Mouse (Mus musculus): ENCODE measurements around the gene Lrrc71. TPM values are rescaled to one million over a fixed set of nuclear protein-coding genes. Genes with fewer than 3 reads are reported as not detected.

Lrrc71 gene
- polyA plus RNA-seq, 2 experiments, result 0.33 to 0.52 TPM

GRCm38 (mm10) chr3:87745036-87745659, 3.3 kb downstream of the Lrrc71 start:
- Histone ChIP-seq H3K9me3 (ENCODE audit: control insufficient read depth, low read length) (no peaks in the 10 kb centered on the region), H3K9ac (ENCODE audit: low read depth, low read length, severe bottlenecking) (peak overlapping the region; percentile 45; the same call in 1 of the 2 replicates), H3K4me2 (replicated peaks; ENCODE audit: low read depth, low read length, severe bottlenecking) (peak overlapping the region; percentile 37), H3K27ac (replicated peaks; ENCODE audit: low read depth, low read length) (no peak overlapping the region), H3K36me3 (ENCODE audit: control insufficient read depth, insufficient read depth, low read length) (peaks cover 11% of the 10 kb centered on the region; the same call in 1 of the 2 replicates), H3K27me3 (ENCODE audit: control insufficient read depth, insufficient read depth, low read length) (no peaks in the 10 kb centered on the region), H3K4me1 (ENCODE audit: control insufficient read depth, insufficient read depth, low read length) (0 out of 2 replicates have a peak, but pooled peaks cover 10% of the 10 kb centered on the region), H3K4me3 (replicated peaks; ENCODE audit: low read length) (0 out of 2 replicates have a peak overlapping the region, but pooled peaks have one; percentile 8)
- TF ChIP-seq POLR2A (IDR thresholded peaks at IDR 0.05; ENCODE audit: borderline replicate concordance, extremely low read depth, insufficient read depth, insufficient read length), result no peak
- DNase-seq (ENCODE audit: low spot score), result no peak
- WGBS, result 27% methylated on average over 17 of the region's 18 CpGs
- ATAC-seq (ENCODE audit: low FRiP score, low read depth), result no peak

- Histone ChIP-seq H3K27ac (replicated peaks; ENCODE audit: low read depth, low read length) (no peak overlapping the region), H3K4me1 (ENCODE audit: control insufficient read depth, insufficient read depth, low read length) (0 out of 2 replicates have a peak, but pooled peaks cover 10% of the 10 kb centered on the region), H3K4me2 (replicated peaks; ENCODE audit: low read depth, low read length, severe bottlenecking) (no peak overlapping the region), H3K9ac (ENCODE audit: low read depth, low read length, severe bottlenecking) (no peak overlapping the region), H3K36me3 (ENCODE audit: control insufficient read depth, insufficient read depth, low read length) (0 out of 2 replicates have a peak, but pooled peaks cover 6% of the 10 kb centered on the region), H3K27me3 (ENCODE audit: control insufficient read depth, insufficient read depth, low read length) (no peaks in the 10 kb centered on the region), H3K9me3 (ENCODE audit: control insufficient read depth, low read length) (no peaks in the 10 kb centered on the region), H3K4me3 (replicated peaks; ENCODE audit: low read length) (no peak overlapping the region)
- TF ChIP-seq POLR2A (IDR thresholded peaks at IDR 0.05; ENCODE audit: borderline replicate concordance, extremely low read depth, insufficient read depth, insufficient read length), result no peak
- no peak for ATAC-seq (ENCODE audit: low FRiP score, low read depth)
- WGBS, result 88% methylated on average over 4 of the region's 4 CpGs
- DNase-seq (ENCODE audit: low spot score), result no peak
These were observed 4.5 kb downstream of the Lrrc71 start for GRCm38 (mm10) chr3:87743927-87744326.

- 86% methylated on average over 16 of the region's 16 CpGs for whole genome bisulfite sequencing
These were observed 5.7 kb downstream of the Lrrc71 start for GRCm38 (mm10) chr3:87742735-87743134.

GRCm38 (mm10) chr3:87742013-87742412, 6.4 kb downstream of the Lrrc71 start:
- 76% methylated on average over 3 of the region's 3 CpGs for WGBS
- H3K9me3 ChIP-seq (ENCODE audit: control insufficient read depth, low read length), result no peaks in the 10 kb centered on the region
- DNase-seq (ENCODE audit: low spot score) (no peak), ATAC-seq (ENCODE audit: low FRiP score, low read depth) (no peak)
- no peaks in the 10 kb centered on the region for H3K27me3 ChIP-seq (ENCODE audit: control insufficient read depth, insufficient read depth, low read length)
- H3K4me3 ChIP-seq (replicated peaks; ENCODE audit: low read length), result no peak overlapping the region
- H3K27ac ChIP-seq (replicated peaks; ENCODE audit: low read depth, low read length), result no peak overlapping the region
- H3K4me1 ChIP-seq (ENCODE audit: control insufficient read depth, insufficient read depth, low read length), result 0 out of 2 replicates have a peak, but pooled peaks cover 10% of the 10 kb centered on the region
- H3K36me3 ChIP-seq (ENCODE audit: control insufficient read depth, insufficient read depth, low read length), result peaks cover 23% of the 10 kb centered on the region
- TF ChIP-seq POLR2A (IDR thresholded peaks at IDR 0.05; ENCODE audit: borderline replicate concordance, extremely low read depth, insufficient read depth, insufficient read length), result no peak
- H3K4me2 ChIP-seq (replicated peaks; ENCODE audit: low read depth, low read length, severe bottlenecking), result no peak overlapping the region
- H3K9ac ChIP-seq (ENCODE audit: low read depth, low read length, severe bottlenecking), result no peak overlapping the region

More at GRCm38 (mm10) chr3:87742735-87743134, 5.7 kb downstream of the Lrrc71 start:
- H3K9me3 ChIP-seq (ENCODE audit: control insufficient read depth, low read length), result no peaks in the 10 kb centered on the region
- TF ChIP-seq POLR2A (IDR thresholded peaks at IDR 0.05; ENCODE audit: borderline replicate concordance, extremely low read depth, insufficient read depth, insufficient read length), result no peak
- peaks cover 17% of the 10 kb centered on the region for H3K36me3 ChIP-seq (ENCODE audit: control insufficient read depth, insufficient read depth, low read length)
- no peak overlapping the region for H3K9ac ChIP-seq (ENCODE audit: low read depth, low read length, severe bottlenecking)
- no peaks in the 10 kb centered on the region for H3K27me3 ChIP-seq (ENCODE audit: control insufficient read depth, insufficient read depth, low read length)
- H3K4me3 ChIP-seq (replicated peaks; ENCODE audit: low read length), result no peak overlapping the region
- no peak for DNase-seq (ENCODE audit: low spot score)
- ATAC-seq (ENCODE audit: low FRiP score, low read depth), result no peak
- 0 out of 2 replicates have a peak, but pooled peaks cover 10% of the 10 kb centered on the region for H3K4me1 ChIP-seq (ENCODE audit: control insufficient read depth, insufficient read depth, low read length)
- no peak overlapping the region for H3K27ac ChIP-seq (replicated peaks; ENCODE audit: low read depth, low read length)
- H3K4me2 ChIP-seq (replicated peaks; ENCODE audit: low read depth, low read length, severe bottlenecking), result no peak overlapping the region

- H3K4me2 ChIP-seq (replicated peaks; ENCODE audit: low read depth, low read length, severe bottlenecking), result no peak overlapping the region
- H3K36me3 ChIP-seq (ENCODE audit: control insufficient read depth, insufficient read depth, low read length), result peaks cover 53% of the 10 kb centered on the region
- TF ChIP-seq POLR2A (IDR thresholded peaks at IDR 0.05; ENCODE audit: borderline replicate concordance, extremely low read depth, insufficient read depth, insufficient read length), result no peak
- H3K9ac ChIP-seq (ENCODE audit: low read depth, low read length, severe bottlenecking), result no peak overlapping the region
- no peaks in the 10 kb centered on the region for H3K9me3 ChIP-seq (ENCODE audit: control insufficient read depth, low read length)
- 86% methylated on average over 5 of the region's 5 CpGs for WGBS
- no peak for DNase-seq (ENCODE audit: low spot score)
- H3K27ac ChIP-seq (replicated peaks; ENCODE audit: low read depth, low read length), result no peak overlapping the region
- H3K27me3 ChIP-seq (ENCODE audit: control insufficient read depth, insufficient read depth, low read length), result no peaks in the 10 kb centered on the region
- no peak overlapping the region for H3K4me3 ChIP-seq (replicated peaks; ENCODE audit: low read length)
- H3K4me1 ChIP-seq (ENCODE audit: control insufficient read depth, insufficient read depth, low read length), result no peaks in the 10 kb centered on the region
- ATAC-seq (ENCODE audit: low FRiP score, low read depth), result no peak
These were observed 9.5 kb downstream of the Lrrc71 start for GRCm38 (mm10) chr3:87738906-87739305.
